Mouse (Mus musculus) cerebellum, postnatal 10 days (tissue): ENCODE results near the gene Arpc4.

Source experiments
- DNase-seq, 2 experiments: peaks; one replicate each; pipeline ENCODE4 v3.0.0; 2021; ENCODE audit warnings: mixed read lengths in 2 of 2

The Arpc4 gene

DNA sequence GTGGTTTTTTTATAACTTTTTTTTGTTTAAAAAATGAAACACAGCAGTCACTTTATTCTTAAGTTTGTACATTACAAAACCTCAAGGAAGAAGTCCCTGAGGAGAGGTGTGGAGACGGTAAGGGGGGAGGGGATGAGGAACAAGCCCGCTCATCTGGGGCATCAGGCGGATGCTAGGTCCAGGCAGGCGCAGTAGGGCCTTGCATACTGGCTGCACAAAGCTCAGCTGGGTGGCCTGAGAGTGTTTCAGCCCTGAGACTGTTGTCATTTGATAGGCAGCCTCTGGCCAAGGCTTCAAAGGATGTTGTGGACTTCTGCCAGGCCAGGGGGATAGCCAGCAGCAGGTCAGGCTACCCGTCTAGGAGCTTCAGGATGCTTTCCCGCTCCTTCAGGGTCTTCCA is 11.3 kb upstream of the Arpc4 start:
- DNase-seq: no peak

DNA sequence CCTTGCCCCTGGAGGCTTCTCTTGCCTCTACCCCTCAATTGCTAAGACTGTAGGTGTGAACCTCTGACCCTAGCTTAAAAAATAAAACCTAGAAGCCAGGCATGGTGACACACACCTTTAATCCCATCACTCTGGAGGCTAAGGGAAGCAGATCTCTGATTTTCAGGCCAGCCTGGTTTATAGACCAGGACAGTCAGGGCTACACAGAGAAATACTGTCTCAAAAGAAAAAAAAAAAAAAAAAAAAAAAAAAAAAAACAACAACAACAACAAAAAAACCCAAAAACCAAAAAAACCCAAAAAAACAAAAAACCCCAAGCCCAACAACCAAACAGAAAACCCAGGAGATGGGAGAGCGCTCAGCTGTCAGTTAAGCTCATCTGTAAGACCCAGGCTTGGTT is 10.3 kb upstream of the Arpc4 start:
- DNase-seq: no peak

DNA sequence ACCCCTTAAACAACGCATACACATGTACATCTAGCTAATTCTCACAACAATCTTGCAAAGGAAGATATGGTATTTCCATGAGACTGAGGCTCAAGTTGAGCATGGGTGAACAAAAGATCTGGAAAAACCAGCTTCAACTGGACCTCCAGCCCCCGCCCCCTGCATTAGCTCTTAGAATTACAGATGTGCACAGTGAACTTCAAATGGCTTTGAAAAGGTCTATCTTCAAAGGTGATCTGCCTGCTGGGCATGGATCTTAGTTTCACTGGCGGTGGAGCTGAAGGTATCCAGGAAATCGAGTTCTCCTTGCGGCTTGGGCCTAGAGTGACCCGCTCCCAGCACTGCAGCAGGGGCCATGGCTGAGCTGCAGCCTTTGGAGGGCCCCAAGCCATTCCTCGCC is 9.8 kb upstream of the Arpc4 start:
- DNase-seq: no peak

DNA sequence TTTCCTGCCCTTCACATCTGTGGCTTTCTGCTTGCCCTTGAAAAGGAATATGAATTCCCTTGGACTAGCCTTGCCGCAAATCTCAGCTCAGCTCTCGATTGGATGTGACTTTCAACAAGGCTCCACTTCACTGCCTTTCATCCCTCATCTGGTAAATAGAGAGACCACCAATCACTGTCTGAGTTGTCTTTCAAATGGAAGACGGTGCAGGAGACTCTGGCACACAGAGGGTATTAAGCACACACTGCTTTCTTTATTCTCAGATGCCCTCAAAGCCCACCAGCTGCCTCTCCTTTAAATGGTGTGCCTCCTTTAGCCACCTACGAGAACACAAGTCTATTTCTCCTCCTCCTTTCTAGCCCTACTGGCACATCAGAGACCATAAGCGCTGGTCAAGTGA is 9.3 kb upstream of the Arpc4 start:
- no peak for DNase-seq

DNA sequence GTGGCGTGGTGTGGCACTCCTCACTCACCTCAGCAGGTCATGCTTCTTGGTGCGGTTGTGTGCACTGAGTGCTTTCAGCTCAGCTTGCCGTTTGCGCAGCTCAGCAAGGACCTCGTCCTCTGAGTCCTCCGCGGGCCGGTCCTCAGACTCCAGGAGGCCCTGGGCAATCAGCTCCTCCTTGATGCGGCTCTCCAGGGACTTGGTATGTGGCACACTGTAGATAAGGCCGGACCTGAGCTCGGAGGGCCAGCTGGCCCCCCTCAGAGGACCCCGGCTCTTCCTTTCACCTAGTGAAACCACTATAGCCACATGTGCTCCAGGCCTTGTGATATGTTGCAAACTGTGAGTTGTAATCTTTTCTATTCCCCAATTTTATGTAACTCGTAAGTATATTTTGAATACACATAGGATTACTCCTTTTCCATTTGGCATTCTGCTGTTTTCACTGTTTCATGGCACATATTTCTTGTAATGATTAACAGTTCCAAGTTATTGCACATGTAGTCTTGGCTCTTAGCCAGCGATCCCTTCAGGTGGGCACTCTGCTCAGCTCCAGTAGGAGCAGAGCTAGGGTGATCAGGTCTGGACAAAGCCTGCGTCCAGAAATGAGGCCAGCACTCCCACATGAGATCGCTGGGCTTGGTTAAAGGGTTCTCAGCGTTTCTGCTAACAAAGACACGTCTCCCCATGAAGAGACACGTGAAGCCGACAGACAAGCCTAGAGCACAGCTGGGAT is 7.6 kb upstream of the Arpc4 start:
- DNase-seq: no peak

DNA sequence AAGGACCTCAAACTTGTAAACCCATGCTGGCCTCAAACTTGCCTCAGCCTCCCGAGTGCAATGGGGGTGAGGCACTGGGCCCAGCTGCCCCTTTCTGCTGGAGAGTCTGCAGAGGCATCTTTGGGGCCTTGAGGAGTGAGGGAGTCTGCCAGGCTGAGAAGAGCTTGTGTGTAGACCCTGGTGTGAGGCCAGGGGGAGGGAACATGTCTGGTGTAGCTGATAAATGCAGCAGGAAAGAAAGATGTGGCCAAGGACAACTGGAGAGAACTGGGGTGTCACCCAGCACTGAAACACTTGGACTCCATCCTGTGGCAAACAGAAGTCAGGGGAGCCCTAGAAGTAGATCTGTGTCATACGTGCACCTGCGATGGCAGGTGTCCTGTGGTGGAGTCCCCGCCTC is 4.4 kb upstream of the Arpc4 start:
- DNase-seq: no peak

DNA sequence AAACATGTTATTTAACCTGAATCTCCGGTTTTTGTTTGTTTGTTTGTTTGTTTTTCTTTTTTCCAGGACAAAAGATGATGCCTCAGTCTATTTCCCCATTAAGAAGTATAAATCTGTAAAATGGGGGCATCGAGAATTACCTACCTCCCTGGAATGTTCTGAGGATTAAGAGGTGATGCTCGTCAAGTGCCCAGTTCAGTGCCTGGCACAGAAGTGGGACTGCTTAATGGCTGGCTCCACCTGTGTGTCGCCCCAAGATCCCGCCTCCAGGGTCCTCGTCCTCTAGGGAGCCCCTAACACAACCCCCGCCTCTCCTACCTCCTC is 781 bp upstream of the Arpc4 start:
- no peak for DNase-seq

DNA sequence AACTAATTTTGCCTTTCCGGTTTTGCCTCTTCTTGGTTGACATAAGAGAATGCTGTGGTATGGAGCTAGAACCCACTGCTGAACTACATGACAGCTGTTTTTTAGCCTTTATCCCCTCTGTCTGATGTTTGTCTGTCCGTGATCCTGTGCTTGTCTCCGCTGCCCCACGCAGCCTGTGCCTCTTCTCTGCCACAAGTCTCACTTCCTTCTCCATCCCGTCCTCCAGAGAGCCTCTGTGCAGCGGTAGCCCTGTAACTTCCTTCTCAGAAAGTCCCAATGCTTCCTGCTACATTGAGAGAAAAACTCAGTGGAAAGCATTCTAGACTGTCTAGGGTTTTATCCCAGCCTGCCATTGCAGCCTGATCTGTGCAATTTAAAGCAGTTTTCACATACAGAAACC is 1.3 kb downstream of the Arpc4 start:
- DNase-seq: no peak

DNA sequence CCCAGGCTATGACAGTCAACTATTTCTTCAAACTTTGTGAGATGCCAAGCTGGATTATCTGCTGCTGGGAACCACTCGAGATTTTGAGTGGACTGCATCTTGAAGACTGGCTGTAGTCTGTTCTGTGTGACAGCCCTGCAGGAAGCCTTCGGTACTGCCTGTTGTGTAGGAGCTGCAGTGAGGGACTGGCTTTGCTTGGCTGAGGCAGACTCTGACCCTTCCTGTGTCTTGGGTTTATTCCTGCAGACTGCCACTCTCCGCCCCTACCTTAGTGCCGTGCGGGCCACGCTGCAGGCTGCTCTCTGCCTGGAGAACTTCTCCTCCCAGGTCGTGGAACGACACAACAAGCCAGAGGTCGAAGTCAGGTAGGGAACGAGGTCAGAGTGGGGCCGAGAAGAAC is 2.6 kb downstream of the Arpc4 start:
- no peak for DNase-seq

DNA sequence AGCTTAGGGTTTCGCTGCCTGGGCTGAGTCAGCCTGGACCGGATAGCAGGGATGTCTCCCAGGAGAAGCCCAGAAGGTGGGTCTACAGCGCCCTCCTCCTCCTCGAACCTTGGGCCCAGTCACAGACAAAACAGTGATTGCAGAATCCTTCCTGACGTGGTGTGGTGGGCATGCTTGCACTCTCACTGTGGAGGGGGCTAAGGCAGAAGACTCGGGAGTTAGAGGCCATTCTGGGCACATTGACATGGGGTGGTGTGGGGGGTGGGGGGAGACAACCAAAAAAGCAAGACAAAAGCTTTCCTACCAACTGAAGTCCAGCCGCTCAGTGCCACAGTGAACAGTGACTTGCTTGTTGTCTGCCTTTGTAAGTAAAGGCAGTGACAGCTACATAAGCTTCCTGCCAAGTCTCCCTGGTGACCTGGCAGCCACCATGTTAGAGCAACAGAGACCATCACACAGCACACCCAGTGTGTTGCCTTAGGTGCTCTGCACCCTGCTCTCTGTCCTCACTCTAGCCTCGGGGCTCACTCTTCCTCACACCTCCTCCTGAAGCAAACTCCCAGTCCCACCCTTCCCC is 6.5 kb downstream of the Arpc4 start:
- DNase-seq: peak; percentile 38 to 58

DNA sequence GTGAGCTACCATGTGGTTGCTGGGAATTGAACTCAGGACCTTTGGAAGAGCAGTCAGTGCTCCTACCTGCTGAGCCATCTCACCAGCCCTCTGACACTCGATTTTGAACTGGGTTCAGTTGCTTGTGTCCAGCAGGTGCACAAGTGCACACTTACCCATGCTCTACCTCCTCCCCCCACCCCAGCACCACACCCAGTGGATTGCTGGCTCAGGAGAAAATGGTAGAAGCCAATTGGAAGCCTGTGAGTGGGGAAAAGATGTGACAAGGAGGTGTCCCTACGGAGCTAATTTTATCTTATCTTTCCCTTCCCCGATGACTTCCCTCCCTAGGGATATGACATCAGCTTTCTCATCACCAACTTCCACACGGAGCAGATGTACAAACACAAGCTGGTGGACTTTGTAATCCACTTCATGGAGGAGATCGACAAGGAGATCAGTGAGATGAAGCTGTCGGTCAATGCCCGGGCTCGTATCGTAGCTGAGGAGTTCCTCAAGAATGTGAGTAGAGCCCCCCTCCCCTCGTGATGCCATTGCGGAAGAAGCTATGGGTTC is 7.3 kb downstream of the Arpc4 start:
- DNase-seq: no peak

DNA sequence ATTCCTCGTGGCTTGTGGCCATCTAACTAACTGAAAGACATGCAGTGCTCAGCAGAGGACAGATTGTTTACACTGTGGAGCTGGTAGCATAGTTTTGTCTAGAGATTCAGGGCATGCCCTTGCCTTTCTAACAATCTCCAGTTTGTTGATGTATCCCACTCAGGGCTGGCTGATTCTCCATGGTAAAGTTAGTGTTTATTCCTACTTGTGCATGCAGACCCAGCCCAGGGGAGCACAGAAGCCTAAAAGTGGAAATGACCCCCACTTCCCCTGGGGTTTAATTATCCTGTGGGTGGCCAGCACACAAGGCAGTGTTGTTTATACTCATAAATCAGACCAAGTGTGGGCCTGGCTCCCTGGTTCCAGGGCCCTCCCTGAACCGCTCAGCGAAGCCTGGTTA is 8.1 kb downstream of the Arpc4 start:
- DNase-seq: no peak

DNA sequence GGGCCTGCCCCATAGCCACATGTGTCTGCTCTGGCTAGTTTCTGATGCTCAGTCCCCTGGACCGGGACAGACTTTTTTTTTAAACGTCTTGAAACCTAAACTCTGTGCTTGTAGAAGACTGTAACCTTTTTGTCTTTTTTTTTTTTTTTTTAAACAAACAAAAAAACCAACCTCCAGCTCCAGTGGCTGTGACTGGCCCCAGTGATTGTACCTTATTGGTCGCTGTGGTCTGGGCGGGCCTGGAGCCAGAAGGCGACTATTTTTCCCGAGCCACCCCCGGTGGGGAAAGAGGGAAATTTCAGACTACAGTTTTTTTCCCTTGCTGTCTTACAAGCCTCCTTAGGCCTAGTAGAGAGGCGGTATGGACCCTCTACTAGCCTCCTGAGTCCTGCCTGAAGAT is 11.0 kb downstream of the Arpc4 start, which contains the start of gene Ttll3:
Ttll3 (plus strand) TSS at position 301 of the 400 bp plus-strand sequence.
- no peak for DNase-seq

DNA sequence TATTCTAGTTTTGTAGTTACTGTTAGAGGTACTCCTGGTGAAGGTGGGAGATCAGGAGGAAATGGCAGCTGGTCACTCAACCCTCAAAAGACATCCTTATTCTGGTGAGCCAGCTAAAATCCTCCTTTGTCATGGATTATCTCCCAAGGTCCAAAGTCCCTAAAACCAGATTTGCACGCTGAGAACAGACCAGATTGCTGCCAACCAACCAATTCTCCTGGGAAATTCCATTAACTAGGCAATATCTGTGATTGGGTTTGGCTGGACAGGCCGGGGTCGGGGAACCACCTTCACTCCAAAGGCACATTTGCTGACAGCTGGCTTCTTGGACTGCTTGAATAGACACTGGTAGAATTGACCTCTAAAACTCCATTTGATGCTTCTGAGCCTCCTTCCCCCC is 12.8 kb downstream of the Arpc4 start:
- no peak for DNase-seq

DNA sequence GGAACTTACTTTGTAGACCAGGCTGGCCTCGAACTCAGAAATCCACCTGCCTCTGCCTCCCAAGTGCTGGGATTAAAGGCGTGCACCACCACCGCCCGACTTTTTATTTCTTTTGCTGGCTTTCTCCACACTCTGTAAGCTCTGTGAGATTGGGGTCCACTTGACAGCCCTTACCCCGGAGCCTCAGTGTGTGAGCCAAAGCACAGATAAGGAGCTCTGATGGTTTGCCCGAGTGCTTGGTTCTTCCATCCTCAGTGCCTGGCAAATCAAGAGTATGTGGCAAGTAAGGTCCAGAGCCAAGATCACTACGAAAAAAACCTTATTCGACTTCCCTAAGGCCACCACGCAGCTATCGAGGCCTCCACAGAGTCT is 14.1 kb downstream of the Arpc4 start:
- no peak for DNase-seq

DNA sequence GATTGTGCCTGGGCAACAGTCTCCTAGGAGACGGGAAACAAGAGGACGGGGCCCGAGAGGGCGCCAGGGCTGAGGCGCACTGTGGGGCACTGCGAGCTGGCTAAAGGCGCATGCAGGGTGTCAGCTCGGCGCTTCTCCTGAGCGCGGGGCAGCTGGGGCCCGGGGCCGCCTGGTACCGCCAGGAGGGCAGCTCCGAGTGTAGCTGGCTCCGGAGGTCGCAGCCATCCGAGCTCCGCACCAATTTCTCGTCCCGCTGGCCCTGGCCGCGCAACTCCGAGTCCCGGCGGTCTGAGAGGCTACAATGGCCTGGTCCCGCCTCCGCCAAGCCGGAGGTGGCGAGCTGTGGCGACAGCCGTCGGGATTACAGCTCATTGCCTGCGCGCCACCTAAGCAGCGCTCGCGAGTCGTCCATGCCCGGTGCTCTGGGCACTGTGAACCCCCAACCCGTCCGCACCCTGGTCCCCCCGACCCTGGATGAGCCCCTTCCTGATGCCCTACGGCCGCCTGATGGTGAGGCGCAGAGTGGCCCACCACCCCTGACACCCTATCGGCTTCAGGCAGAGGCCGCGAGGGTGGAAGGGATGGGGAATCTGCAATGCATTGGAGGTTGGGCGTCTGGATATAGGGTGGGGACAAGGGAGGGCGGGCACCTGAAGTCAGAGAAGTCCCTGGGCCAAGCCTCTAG is 14.6 kb downstream of the Arpc4 start:
- DNase-seq: peak; percentile 71 to 73

DNA sequence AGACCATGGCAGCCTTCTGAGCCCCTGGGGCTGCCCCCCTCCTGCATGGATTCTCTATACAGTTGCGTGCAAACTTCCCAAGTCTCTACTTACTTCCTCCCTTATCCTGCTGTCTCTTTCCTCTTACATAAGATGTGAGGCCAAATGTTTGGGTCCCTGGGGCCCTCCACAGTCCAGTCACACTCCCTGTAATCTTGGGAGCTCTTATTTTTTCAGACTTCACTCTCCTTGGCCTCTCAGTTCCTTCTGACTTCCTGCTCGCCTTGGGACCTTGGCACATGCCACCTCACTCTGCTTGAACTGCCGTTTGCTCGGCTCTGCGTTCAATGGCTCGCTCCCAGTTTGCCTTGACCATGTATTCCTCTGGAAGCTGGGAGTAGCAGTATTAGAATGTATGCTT is 16.0 kb downstream of the Arpc4 start:
- DNase-seq: no peak

DNA sequence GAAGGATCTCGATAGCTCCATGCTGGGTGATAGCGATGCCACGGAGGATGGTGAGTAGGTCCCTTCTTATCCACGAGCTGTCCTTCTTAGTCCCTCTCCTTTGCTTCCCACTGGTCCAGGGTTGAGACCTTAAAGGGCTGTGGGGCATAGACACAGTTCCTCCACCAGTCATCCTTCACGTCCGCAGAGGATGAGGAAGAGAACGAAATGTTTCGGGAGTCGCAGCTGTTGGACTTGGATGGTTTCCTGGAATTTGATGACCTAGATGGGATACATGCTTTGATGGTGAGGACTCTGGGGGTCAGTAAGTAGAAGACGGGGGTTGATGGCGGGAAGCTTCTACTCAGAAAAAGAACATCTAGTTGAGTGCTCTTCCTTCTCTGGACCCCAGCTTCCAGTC is 16.9 kb downstream of the Arpc4 start:
- DNase-seq: no peak

DNA sequence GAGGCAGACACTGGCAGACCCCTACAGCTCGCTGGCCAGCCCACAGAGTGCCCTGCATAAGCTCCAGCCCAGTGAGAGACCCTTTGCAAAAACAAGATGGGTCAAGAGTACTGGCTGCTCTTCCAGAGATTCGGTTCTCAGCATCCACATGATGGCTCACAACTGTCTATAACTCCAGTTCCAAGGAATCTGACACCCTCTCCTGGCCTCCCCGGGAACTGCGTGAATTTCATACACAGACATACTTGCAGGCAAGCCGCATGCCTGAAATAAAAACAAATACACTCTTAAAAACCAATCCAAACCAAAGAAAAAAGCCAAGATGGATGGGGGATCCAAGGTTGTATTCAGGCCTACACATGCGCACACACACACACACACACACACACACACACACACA is 17.6 kb downstream of the Arpc4 start:
- no peak for DNase-seq

DNA sequence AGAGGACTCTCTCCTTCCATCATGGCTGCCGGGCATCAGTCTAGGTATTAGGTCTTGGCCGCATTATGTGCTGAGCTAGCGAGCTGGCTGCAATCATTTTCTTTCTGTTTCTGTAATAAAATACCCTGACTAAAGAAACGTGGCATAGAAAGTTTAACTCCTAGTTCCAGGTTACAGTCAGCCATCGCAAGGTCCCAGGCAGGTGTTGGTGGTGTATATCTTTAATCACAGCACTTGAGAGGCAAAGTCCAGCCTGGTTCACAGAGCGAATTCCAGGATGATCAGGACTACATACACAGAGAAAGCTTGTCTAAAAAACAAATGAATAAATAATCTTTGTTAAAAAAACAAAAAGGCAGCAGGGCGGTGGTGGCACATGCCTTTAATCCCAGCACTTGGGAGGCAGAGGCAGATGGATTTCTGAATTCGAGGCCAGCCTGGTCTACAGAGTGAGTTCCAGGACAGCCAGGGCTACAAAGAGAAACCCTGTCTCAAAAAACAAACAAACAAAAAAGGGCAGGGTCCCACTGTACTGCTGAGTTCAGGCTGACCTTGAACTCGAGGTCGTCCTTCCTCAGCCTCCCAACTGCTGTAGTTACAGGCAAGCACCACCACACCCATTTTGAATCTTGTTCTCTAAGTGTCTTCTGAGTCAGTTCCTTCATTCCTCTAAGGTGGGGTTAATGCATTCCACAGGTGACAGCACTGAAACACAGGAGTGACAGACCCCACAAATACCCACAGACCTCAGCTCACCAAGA is 18.5 kb downstream of the Arpc4 start:
- DNase-seq: no peak

DNA sequence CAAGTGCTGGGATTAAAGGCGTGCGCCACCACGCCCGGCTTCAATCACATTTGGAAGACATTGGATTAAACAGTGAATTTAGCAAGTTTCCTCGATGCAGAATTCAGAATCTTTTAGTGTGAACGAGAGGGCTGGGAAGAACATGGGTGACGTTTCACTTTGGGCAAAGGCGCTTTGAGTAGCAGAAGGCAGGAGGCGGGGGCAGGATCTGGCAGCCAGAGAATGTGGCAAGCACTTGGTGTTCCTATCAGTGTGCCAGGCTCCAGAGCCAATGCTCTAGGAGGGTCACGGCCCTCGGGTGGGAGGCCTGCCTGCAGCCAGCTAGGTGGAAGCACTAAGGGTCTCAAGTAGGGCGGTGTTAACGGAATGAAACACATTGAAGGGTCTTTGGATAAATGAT is 24.2 kb downstream of the Arpc4 start:
- peak; percentile 70 for DNase-seq

DNA sequence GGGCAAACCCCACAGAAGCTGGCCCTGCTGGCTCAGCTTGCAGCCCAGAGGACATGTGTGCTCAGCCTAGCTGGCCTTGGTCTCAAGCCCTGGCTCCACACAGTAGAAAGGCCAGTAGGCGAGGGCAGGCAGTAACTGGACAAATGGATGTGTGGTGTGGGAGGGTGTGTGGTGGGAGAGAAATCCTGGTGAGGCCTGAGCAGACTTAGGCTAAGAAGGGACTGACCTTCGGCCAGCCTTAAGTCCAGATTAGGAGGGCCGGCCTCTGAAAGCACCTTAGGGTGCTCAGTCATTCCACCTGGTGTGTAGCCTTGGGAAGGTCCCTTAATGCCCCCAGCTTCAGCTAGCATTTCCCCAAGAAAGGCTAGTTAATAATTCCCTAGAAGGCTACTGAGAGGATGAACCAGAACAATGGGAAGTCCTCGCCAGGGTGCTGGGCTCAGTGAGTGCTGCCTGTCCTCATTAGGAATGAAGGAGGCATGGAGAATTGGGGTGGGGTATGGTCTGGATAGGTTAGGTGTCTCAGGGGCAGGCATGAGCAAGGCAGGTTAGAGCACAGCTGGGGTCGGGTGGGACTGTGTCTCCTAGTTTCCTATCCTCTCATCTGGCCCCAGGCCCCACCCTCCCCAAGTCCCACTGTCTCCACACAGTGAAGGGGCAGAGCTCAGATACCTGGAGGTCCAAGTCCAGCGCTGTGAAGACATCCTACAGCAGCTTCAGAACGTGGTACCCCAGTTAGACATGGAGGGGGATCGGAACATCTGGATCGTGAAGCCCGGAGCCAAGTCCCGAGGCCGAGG is 26.9 kb downstream of the Arpc4 start:
- peak; percentile 28 to 34 for DNase-seq

DNA sequence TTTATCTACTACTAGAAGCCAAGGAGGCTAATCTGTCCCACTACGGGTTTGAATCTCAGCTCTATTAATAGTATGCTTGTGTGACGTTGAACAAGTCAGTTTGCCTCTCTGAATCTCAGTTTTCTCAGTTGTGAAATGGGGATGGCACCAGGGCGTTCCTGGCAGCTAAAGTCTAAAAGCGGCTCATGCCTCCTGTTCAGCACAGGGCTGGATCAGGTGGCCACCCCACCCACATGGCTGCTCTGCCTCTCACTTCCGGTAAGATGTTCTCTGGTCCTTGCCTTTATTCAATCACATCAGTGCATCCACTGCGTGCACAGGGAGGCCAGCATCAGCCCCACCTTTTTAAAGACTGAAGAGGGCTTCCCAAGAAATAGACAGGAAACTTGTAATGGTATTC is 27.6 kb downstream of the Arpc4 start:
- no peak for DNase-seq
